Mouse (Mus musculus): Measurements from ENCODE around the gene Rab11fip4.

DNA sequence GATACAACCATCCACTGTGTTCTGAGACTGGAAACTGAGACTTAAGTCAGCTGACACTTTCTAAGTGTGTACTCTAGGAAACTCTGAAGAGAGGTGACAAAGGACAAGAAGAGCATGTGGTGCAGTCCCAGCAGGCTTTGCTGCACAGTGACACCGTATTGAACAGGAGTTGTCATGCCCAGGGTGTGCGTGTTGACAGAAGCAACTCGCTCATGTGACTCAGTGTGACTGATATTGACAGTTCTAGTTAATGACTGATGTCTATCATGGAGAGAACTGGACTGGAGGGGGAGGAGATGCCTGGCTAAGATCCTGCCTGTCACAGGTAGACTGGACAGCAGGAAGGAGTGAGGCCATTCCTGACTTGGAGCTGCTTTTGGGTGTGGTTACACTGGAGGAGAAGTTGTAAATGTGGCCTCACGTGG is 63.4 kb downstream of the Rab11fip4 start:
- TF ChIP-seq ZNF384 (IDR thresholded peaks at IDR 0.05; ENCODE audit: low read depth, low read length), result no peak
- TF ChIP-seq CHD2 (IDR thresholded peaks at IDR 0.05; ENCODE audit: low read depth, low read length), result no peak
- TF ChIP-seq ZC3H11A (IDR thresholded peaks at IDR 0.05; ENCODE audit: borderline replicate concordance, low read depth, low read length), result no peak

Data from ES-E14 (cell line).